Mouse (Mus musculus): ENCODE results near the gene Rapgef5.

DNA sequence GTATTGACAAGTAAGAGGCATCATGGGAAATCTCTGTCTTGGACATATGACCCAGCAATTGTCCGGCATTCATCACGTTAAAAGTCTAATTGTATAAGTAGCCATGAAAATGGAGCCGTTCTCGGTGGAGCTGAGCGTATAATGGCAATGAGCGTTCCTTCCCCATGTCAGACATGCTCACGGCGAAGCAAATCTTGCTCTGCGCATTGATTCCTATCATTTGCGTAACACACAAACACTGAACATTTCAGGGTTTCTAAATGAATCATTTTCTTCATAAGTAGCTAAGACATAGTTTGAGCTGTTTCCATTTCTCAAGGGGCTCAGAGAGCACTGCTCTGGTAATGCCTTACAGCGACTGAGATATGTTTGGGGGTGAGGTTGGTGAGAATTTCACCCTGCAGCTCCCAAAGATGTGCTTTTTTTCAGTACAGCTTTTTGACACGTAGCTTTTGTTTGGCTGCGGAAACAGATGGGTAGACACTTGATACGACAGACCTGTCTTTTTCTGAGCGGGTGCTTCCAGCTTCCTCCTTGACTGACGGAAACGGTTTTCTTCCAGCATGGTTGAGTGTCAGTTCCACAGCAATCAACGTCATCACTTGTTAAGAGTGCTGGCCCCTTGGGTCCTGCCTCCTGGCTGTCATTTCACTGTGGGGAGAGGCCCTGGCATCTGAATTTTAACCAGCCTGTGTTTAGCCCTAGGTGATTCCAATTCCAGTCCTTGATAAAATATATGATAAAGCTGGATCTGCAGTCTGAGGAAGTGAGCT lies 112.2 kb downstream of the Rapgef5 start:
- TF ChIP-seq CTCF (IDR thresholded peaks at IDR 0.05; ENCODE audit: borderline replicate concordance, extremely low read depth, insufficient read depth, insufficient read length) (no peak), POLR2A (IDR thresholded peaks at IDR 0.05; ENCODE audit: borderline replicate concordance, extremely low read depth, insufficient read depth, insufficient read length, poor library complexity, severe bottlenecking) (no peak)

Data from brain, embryonic 14.5 days (tissue).